Mouse (Mus musculus): ENCODE data around the gene Gucy2g. TPM values are rescaled to one million over a fixed set of nuclear protein-coding genes. Genes with fewer than 3 reads are reported as not detected.

The Gucy2g gene
- polyA plus RNA-seq, 1 experiment from 2014 or later: not detected

Small RNAs within 50 kb of the gene (microRNA-seq; reads per million reads assigned to microRNA genes)
- not detected for gene Mir6715

Other genes starting within 250 kb of the Gucy2g start
- gene Gpam, start 114.0 kb downstream of the Gucy2g start, polyA plus RNA-seq (2016; fragmentation: Nextera tagmentation; extraction: Ambion mirVana): 21.5 and 22.4 TPM in 2 replicates
- gene Tectb, start 60.5 kb downstream of the Gucy2g start, polyA plus RNA-seq (2016; fragmentation: Nextera tagmentation; extraction: Ambion mirVana): not detected in 2 replicates
- gene Acsl5, start 10.7 kb upstream of the Gucy2g start, polyA plus RNA-seq (2016; fragmentation: Nextera tagmentation; extraction: Ambion mirVana): 24.7 and 26.2 TPM in 2 replicates
- 131 and 140 TPM in 2 replicates for gene Zdhhc6, start 74.8 kb upstream of the Gucy2g start, polyA plus RNA-seq (2016; fragmentation: Nextera tagmentation; extraction: Ambion mirVana)
- gene Vti1a, start 75.1 kb upstream of the Gucy2g start, polyA plus RNA-seq (2016; fragmentation: Nextera tagmentation; extraction: Ambion mirVana): 34.2 and 35.8 TPM in 2 replicates